Mouse (Mus musculus): ENCODE data around the gene Epor. TPM values are rescaled to one million over a fixed set of nuclear protein-coding genes. Genes with fewer than 3 reads are reported as not detected.

Gene Epor
- polyA plus RNA-seq, 1 experiment from 2014 or later = 2.5 TPM

DNA sequence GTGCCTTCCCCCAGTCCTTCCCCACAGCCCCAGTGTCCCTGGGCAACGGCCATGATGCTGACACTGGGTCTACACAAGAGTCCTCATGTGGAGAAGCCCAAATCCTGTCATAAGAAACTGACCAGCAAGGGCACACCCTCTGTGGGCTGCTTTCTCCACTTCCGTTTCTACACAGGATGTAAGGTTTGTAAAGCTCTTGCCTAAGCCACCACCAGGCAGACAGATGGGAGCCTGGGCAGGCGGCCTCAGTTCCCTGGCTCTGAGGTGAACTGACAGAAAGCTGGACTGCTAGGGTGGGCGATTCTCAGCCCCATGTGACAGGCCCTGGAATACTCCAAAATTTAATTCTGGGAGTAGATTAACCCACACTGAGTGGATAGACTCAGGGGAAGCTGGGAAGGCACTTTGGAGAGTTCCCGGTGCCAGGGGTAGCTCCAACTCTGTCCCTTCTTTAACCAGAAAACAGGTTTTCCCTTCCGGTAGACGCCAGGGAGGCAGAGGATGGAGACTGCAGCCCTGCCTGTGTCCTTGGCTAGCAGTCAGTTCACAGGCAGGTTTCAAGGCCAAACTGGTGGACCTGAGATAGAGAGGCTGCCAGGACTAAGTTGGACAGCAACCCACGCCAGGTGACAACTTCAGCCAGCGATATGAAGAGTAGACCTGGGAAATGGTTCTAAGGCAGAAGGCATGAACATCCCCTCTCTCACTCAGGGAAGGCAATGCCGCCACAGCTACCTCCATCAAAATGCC lies 53.7 kb downstream of the Epor start:
- DNase-seq (ENCODE audit: low spot score) = peak; percentile 22

Other genes with a start within 250 kb of the Epor start
- 16.9 and 21.8 TPM in 2 replicates for gene Ldlr, start 240.0 kb downstream of the Epor start, polyA plus RNA-seq (2015; fragmentation: Nextera tagmentation; extraction: Ambion mirVana)
- 136 and 144 TPM in 2 replicates for gene Spc24, start 203.2 kb downstream of the Epor start, polyA plus RNA-seq (2015; fragmentation: Nextera tagmentation; extraction: Ambion mirVana)
- gene Kank2, start 164.8 kb downstream of the Epor start, polyA plus RNA-seq (2015; fragmentation: Nextera tagmentation; extraction: Ambion mirVana) = 1.8 and 2.0 TPM in 2 replicates
- gene Angptl8, start 128.0 kb downstream of the Epor start, polyA plus RNA-seq (2015; fragmentation: Nextera tagmentation; extraction: Ambion mirVana) = 0.16 TPM in 1 of 2 replicates, not detected in the other
- gene Dock6, start 110.9 kb downstream of the Epor start, polyA plus RNA-seq (2015; fragmentation: Nextera tagmentation; extraction: Ambion mirVana) = 5.3 and 5.9 TPM in 2 replicates
- 14.3 and 14.7 TPM in 2 replicates for gene Rab3d, start 45.3 kb downstream of the Epor start, polyA plus RNA-seq (2015; fragmentation: Nextera tagmentation; extraction: Ambion mirVana)
- 0.24 and 0.40 TPM in 2 replicates for gene Ccdc159, start 36.0 kb downstream of the Epor start, polyA plus RNA-seq (2015; fragmentation: Nextera tagmentation; extraction: Ambion mirVana)
- gene Tmem205, start 36.0 kb downstream of the Epor start, polyA plus RNA-seq (2015; fragmentation: Nextera tagmentation; extraction: Ambion mirVana) = 29.6 and 31.1 TPM in 2 replicates
- 0.36 and 0.51 TPM in 2 replicates for gene Plppr2, start 26.5 kb downstream of the Epor start, polyA plus RNA-seq (2015; fragmentation: Nextera tagmentation; extraction: Ambion mirVana)
- 5.3 and 5.9 TPM in 2 replicates for gene Swsap1, start 7.8 kb downstream of the Epor start, polyA plus RNA-seq (2015; fragmentation: Nextera tagmentation; extraction: Ambion mirVana)
- gene Rgl3, start 25.9 kb upstream of the Epor start, polyA plus RNA-seq (2015; fragmentation: Nextera tagmentation; extraction: Ambion mirVana) = 2.8 and 3.8 TPM in 2 replicates
- 0.44 and 0.52 TPM in 2 replicates for gene Ccdc151, start 39.1 kb upstream of the Epor start, polyA plus RNA-seq (2015; fragmentation: Nextera tagmentation; extraction: Ambion mirVana)
- gene Prkcsh, start 39.3 kb upstream of the Epor start, polyA plus RNA-seq (2015; fragmentation: Nextera tagmentation; extraction: Ambion mirVana) = 68.5 and 72.8 TPM in 2 replicates
- gene Elavl3, start 88.5 kb upstream of the Epor start, polyA plus RNA-seq (2015; fragmentation: Nextera tagmentation; extraction: Ambion mirVana) = 0.04 and 0.16 TPM in 2 replicates
- gene Gm49318, start 107.8 kb upstream of the Epor start, polyA plus RNA-seq (2015; fragmentation: Nextera tagmentation; extraction: Ambion mirVana) = not detected in 2 replicates
- gene Zfp653, start 107.9 kb upstream of the Epor start, polyA plus RNA-seq (2015; fragmentation: Nextera tagmentation; extraction: Ambion mirVana) = 8.0 and 9.6 TPM in 2 replicates
- 44.7 and 44.8 TPM in 2 replicates for gene Ecsit, start 121.9 kb upstream of the Epor start, polyA plus RNA-seq (2015; fragmentation: Nextera tagmentation; extraction: Ambion mirVana)
- gene Cnn1, start 135.7 kb upstream of the Epor start, polyA plus RNA-seq (2015; fragmentation: Nextera tagmentation; extraction: Ambion mirVana) = 1.4 and 2.9 TPM in 2 replicates
- 174 and 178 TPM in 2 replicates for gene Elof1, start 153.7 kb upstream of the Epor start, polyA plus RNA-seq (2015; fragmentation: Nextera tagmentation; extraction: Ambion mirVana)
- 135 TPM in 2 replicates for gene Acp5, start 172.2 kb upstream of the Epor start, polyA plus RNA-seq (2015; fragmentation: Nextera tagmentation; extraction: Ambion mirVana)
- 105 and 111 TPM in 2 replicates for gene Pigyl, start 193.3 kb upstream of the Epor start, polyA plus RNA-seq (2015; fragmentation: Nextera tagmentation; extraction: Ambion mirVana)
- 0.27 and 0.61 TPM in 2 replicates for gene Zfp872, start 224.6 kb upstream of the Epor start, polyA plus RNA-seq (2015; fragmentation: Nextera tagmentation; extraction: Ambion mirVana)

Data from thymus, postnatal 0 days (tissue).